Mouse (Mus musculus): ENCODE measurements around the gene Mri1. TPM values are rescaled to one million over a fixed set of nuclear protein-coding genes. Genes with fewer than 3 reads are reported as not detected.

Gene Mri1
- polyA plus RNA-seq, 1 experiment from 2014 or later, result 51.7 TPM

GRCm38 (mm10) chr8:84210167-84210791 lies 46.8 kb downstream of the Mri1 start:
- H3K9me3 ChIP-seq (ENCODE audit: control insufficient read depth, low read length), result no peaks in the 10 kb centered on the region
- 0 out of 2 replicates have a peak overlapping the region, but pooled peaks have one; percentile 0 for H3K4me3 ChIP-seq (ENCODE audit: low read depth, low read length)
- H3K27me3 ChIP-seq (ENCODE audit: control insufficient read depth, insufficient read depth, low read length), result no peaks in the 10 kb centered on the region
- 56% methylated on average over 34 of the region's 34 CpGs for WGBS
- no peak overlapping the region for H3K27ac ChIP-seq (ENCODE audit: low read depth, low read length)
- peaks cover 38% of the 10 kb centered on the region for H3K36me3 ChIP-seq (ENCODE audit: control insufficient read depth, insufficient read depth, low read length)
- H3K4me2 ChIP-seq (ENCODE audit: low read depth, low read length), result peak overlapping the region; percentile 34; the same call in 1 of the 2 replicates
- H3K9ac ChIP-seq (replicated peaks; ENCODE audit: low read depth, low read length), result no peak overlapping the region
- peak; percentile 56; the same call in 1 of the 2 replicates for ATAC-seq (ENCODE audit: low read depth)
- peaks cover 11% of the 10 kb centered on the region; the same call in 1 of the 2 replicates for H3K4me1 ChIP-seq (ENCODE audit: control insufficient read depth, insufficient read depth, low read length)

- no peak overlapping the region for H3K4me3 ChIP-seq (ENCODE audit: low read depth, low read length)
- H3K27me3 ChIP-seq (ENCODE audit: control insufficient read depth, insufficient read depth, low read length), result no peaks in the 10 kb centered on the region
- peak overlapping the region; percentile 16; the same call in 1 of the 2 replicates for H3K27ac ChIP-seq (ENCODE audit: low read depth, low read length)
- H3K36me3 ChIP-seq (ENCODE audit: control insufficient read depth, insufficient read depth, low read length), result peaks cover 28% of the 10 kb centered on the region
- no peak; the same call in 1 of the 2 replicates for ATAC-seq (ENCODE audit: low read depth)
- H3K4me2 ChIP-seq (ENCODE audit: low read depth, low read length), result no peak overlapping the region
- H3K4me1 ChIP-seq (ENCODE audit: control insufficient read depth, insufficient read depth, low read length), result peaks cover 11% of the 10 kb centered on the region; the same call in 1 of the 2 replicates
- 43% methylated on average over 17 of the region's 17 CpGs for WGBS
- no peaks in the 10 kb centered on the region for H3K9me3 ChIP-seq (ENCODE audit: control insufficient read depth, low read length)
- 0 out of 2 replicates have a peak overlapping the region, but pooled peaks have one; percentile 11 for H3K9ac ChIP-seq (replicated peaks; ENCODE audit: low read depth, low read length)
Observed at GRCm38 (mm10) chr8:84208381-84209380, 48.4 kb downstream of the Mri1 start.

- H3K36me3 ChIP-seq (ENCODE audit: control insufficient read depth, insufficient read depth, low read length), result peaks cover 20% of the 10 kb centered on the region
- H3K9me3 ChIP-seq (ENCODE audit: control insufficient read depth, low read length), result no peaks in the 10 kb centered on the region
- no peak overlapping the region for H3K27ac ChIP-seq (ENCODE audit: low read depth, low read length)
- no peak for ATAC-seq (ENCODE audit: low read depth)
- no peak overlapping the region for H3K4me2 ChIP-seq (ENCODE audit: low read depth, low read length)
- WGBS, result 53% methylated on average over 7 of the region's 7 CpGs
- H3K4me1 ChIP-seq (ENCODE audit: control insufficient read depth, insufficient read depth, low read length), result peaks cover 11% of the 10 kb centered on the region; the same call in 1 of the 2 replicates
- no peaks in the 10 kb centered on the region for H3K27me3 ChIP-seq (ENCODE audit: control insufficient read depth, insufficient read depth, low read length)
- H3K4me3 ChIP-seq (ENCODE audit: low read depth, low read length), result no peak overlapping the region
- 0 out of 2 replicates have a peak overlapping the region, but pooled peaks have one; percentile 4 for H3K9ac ChIP-seq (replicated peaks; ENCODE audit: low read depth, low read length)
Observed at GRCm38 (mm10) chr8:84207811-84208210, 49.3 kb downstream of the Mri1 start.

GRCm38 (mm10) chr8:84206666-84207065 lies 50.5 kb downstream of the Mri1 start:
- H3K4me2 ChIP-seq (ENCODE audit: low read depth, low read length), result no peak overlapping the region
- H3K27me3 ChIP-seq (ENCODE audit: control insufficient read depth, insufficient read depth, low read length), result no peaks in the 10 kb centered on the region
- H3K4me3 ChIP-seq (ENCODE audit: low read depth, low read length), result no peak overlapping the region
- peaks cover 8% of the 10 kb centered on the region; the same call in 1 of the 2 replicates for H3K36me3 ChIP-seq (ENCODE audit: control insufficient read depth, insufficient read depth, low read length)
- H3K9ac ChIP-seq (replicated peaks; ENCODE audit: low read depth, low read length), result no peak overlapping the region
- H3K27ac ChIP-seq (ENCODE audit: low read depth, low read length), result no peak overlapping the region
- no peaks in the 10 kb centered on the region for H3K9me3 ChIP-seq (ENCODE audit: control insufficient read depth, low read length)
- H3K4me1 ChIP-seq (ENCODE audit: control insufficient read depth, insufficient read depth, low read length), result peaks cover 11% of the 10 kb centered on the region; the same call in 1 of the 2 replicates
- ATAC-seq (ENCODE audit: low read depth), result no peak
- 95% methylated on average over 3 of the region's 3 CpGs for WGBS

- no peaks in the 10 kb centered on the region for H3K9me3 ChIP-seq (ENCODE audit: control insufficient read depth, low read length)
- H3K36me3 ChIP-seq (ENCODE audit: control insufficient read depth, insufficient read depth, low read length), result no peaks in the 10 kb centered on the region
- H3K27ac ChIP-seq (ENCODE audit: low read depth, low read length), result no peak overlapping the region
- ATAC-seq (ENCODE audit: low read depth), result no peak
- H3K27me3 ChIP-seq (ENCODE audit: control insufficient read depth, insufficient read depth, low read length), result no peaks in the 10 kb centered on the region
- no peak overlapping the region for H3K4me3 ChIP-seq (ENCODE audit: low read depth, low read length)
- peaks cover 11% of the 10 kb centered on the region; the same call in 1 of the 2 replicates for H3K4me1 ChIP-seq (ENCODE audit: control insufficient read depth, insufficient read depth, low read length)
- WGBS, result 93% methylated on average over 5 of the region's 5 CpGs
- H3K9ac ChIP-seq (replicated peaks; ENCODE audit: low read depth, low read length), result no peak overlapping the region
- no peak overlapping the region for H3K4me2 ChIP-seq (ENCODE audit: low read depth, low read length)
Observed at GRCm38 (mm10) chr8:84205073-84205472, 52.1 kb downstream of the Mri1 start.

- Histone ChIP-seq H3K27me3 (ENCODE audit: control insufficient read depth, insufficient read depth, low read length) (no peaks in the 10 kb centered on the region), H3K9me3 (ENCODE audit: control insufficient read depth, low read length) (no peaks in the 10 kb centered on the region), H3K36me3 (ENCODE audit: control insufficient read depth, insufficient read depth, low read length) (no peaks in the 10 kb centered on the region), H3K4me1 (ENCODE audit: control insufficient read depth, insufficient read depth, low read length) (peaks cover 11% of the 10 kb centered on the region; the same call in 1 of the 2 replicates), H3K9ac (replicated peaks; ENCODE audit: low read depth, low read length) (peak overlapping the region; percentile 32; the same call in 1 of the 2 replicates), H3K27ac (ENCODE audit: low read depth, low read length) (peak overlapping the region; percentile 55), H3K4me2 (ENCODE audit: low read depth, low read length) (peak overlapping the region; percentile 48), H3K4me3 (ENCODE audit: low read depth, low read length) (peak overlapping the region; percentile 21)
- ATAC-seq (ENCODE audit: low read depth), result no peak
- 58% methylated on average over 13 of the region's 13 CpGs for WGBS
Observed at GRCm38 (mm10) chr8:84203975-84204772, 53.0 kb downstream of the Mri1 start.

GRCm38 (mm10) chr8:84202938-84203917 lies 53.9 kb downstream of the Mri1 start:
- peak; percentile 39 for ATAC-seq (ENCODE audit: low read depth)
- Histone ChIP-seq H3K27ac (ENCODE audit: low read depth, low read length) (peak overlapping the region; percentile 55), H3K4me2 (ENCODE audit: low read depth, low read length) (peak overlapping the region; percentile 48), H3K27me3 (ENCODE audit: control insufficient read depth, insufficient read depth, low read length) (no peaks in the 10 kb centered on the region), H3K9me3 (ENCODE audit: control insufficient read depth, low read length) (no peaks in the 10 kb centered on the region), H3K9ac (replicated peaks; ENCODE audit: low read depth, low read length) (peak overlapping the region; percentile 32), H3K4me3 (ENCODE audit: low read depth, low read length) (peak overlapping the region; percentile 21), H3K4me1 (ENCODE audit: control insufficient read depth, insufficient read depth, low read length) (peaks cover 9% of the 10 kb centered on the region), H3K36me3 (ENCODE audit: control insufficient read depth, insufficient read depth, low read length) (no peaks in the 10 kb centered on the region)
- 12% methylated on average over 34 of the region's 34 CpGs for WGBS
